In the genomic region with DNA sequence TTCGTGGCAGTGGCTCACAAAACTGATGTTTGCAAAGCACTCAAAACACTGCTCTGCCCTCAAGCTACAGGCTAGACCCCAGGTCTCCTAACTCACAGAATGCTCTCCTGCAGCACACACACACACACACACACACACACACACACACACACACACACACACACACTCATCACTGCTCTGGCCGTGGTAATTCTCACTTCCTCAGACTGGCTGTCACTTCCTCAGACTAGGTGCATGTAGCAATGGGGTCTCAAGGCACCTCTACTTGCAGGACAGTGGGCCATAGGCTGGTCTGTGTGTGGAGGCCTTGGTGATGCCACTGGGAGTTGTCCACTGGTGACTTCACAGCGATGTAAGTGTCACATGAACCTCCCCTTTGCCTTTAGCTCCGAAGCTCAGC, we compare ENCODE assay signal across 28 mouse cellular contexts. TPM values are rescaled to one million over a fixed set of nuclear protein-coding genes. Genes with fewer than 3 reads are reported as not detected.
A peak's percentile ranks its signal among the peaks of the same experiment; 100 is the strongest.
DNase-seq lines count a peak whose midpoint lies in the region; ATAC-seq and TF ChIP-seq lines count a peak whose summit lies in the region.
"Had no signal": no experiment of that assay in that cellular context is flagged by ENCODE, and none has a peak within 500 bp of the region (broad histone marks: within the 10 kb centered on the region; RNA-seq: fewer than 3 reads in every experiment).

No protein-coding gene starts in this region.

- TF ChIP-seq POLR2A in MEL (IDR thresholded peaks at IDR 0.05; ENCODE audit: control insufficient read depth in 1 of 2, insufficient read depth in 1 of 2, low read depth in 1 of 2, low read length in 2 of 2, poor library complexity in 1 of 2), result no peak
- no peak for TF ChIP-seq POLR2A in heart, adult 2 months (IDR thresholded peaks at IDR 0.05; ENCODE audit: insufficient read depth, low read depth, low read length)

- TF ChIP-seq CTCF in MEL (IDR thresholded peaks at IDR 0.05 in 2 of 3, conservative IDR thresholded peaks at IDR 0.05 in 1 of 3; ENCODE audit: control insufficient read depth in 1 of 3, insufficient read depth in 1 of 3, low read depth in 2 of 3, low read length in 3 of 3, poor library complexity in 1 of 3, severe bottlenecking in 1 of 3), result no peak
- TF ChIP-seq CTCF in heart, adult 2 months (IDR thresholded peaks at IDR 0.05), result no peak

- DNase-seq in A20 (ENCODE audit: low read depth, low spot score) (peak; percentile 78), MEL (ENCODE audit: low read depth, low spot score) (no peak)
- no peak for DNase-seq in heart, adult 2 months
- no peak for DNase-seq in left cerebral cortex, postnatal 4 days
- no peak for DNase-seq in kidney, postnatal 25 days
- DNase-seq: adrenal gland, postnatal 10 days; cerebellum, adult 9-10 months; cerebellum, postnatal 36 days; embryo, embryonic 11 days; gastrocnemius, adult 2 months; gastrocnemius, postnatal 36 days; heart, postnatal 14 days; kidney, adult 18-20 months; lung, adult 18-20 months; lung, postnatal 4 days; right cerebral cortex, postnatal 25 days; thymus, adult 2 months; thymus, postnatal 36 days had no signal

- H3K9ac ChIP-seq in MEL (ENCODE audit: control insufficient read depth, low read depth, low read length, poor library complexity, severe bottlenecking), result no peak overlapping the region
- no peak overlapping the region for H3K9ac ChIP-seq in liver, embryonic 16.5 days (ENCODE audit: low read depth, low read length)
- no peak overlapping the region for H3K9ac ChIP-seq in heart, adult 2 months (ENCODE audit: low read depth, low read length)
- H3K9ac ChIP-seq: embryonic facial prominence, embryonic 12.5 days; forebrain, embryonic 15.5 days; hindbrain, embryonic 15.5 days; limb, embryonic 12.5 days; midbrain, embryonic 15.5 days had no signal

- H3K4me1 ChIP-seq in MEL (ENCODE audit: control insufficient read depth in 1 of 2, insufficient read depth in 2 of 2, low read length in 2 of 2), result peaks cover 12 to 32% of the 10 kb centered on the region in 2 experiments
- peaks cover 14% of the 10 kb centered on the region for H3K4me1 ChIP-seq in liver, embryonic 16.5 days (ENCODE audit: control insufficient read depth, low read depth, low read length)
- no peaks in the 10 kb centered on the region for H3K4me1 ChIP-seq in heart, adult 2 months (ENCODE audit: control insufficient read depth, insufficient read depth, low read length)
- H3K4me1 ChIP-seq: embryonic facial prominence, embryonic 12.5 days; forebrain, embryonic 15.5 days; hindbrain, embryonic 10.5 days; hindbrain, embryonic 15.5 days; midbrain, embryonic 10.5 days; midbrain, embryonic 15.5 days had no signal

- ATAC-seq in liver, embryonic 16.5 days (ENCODE audit: low read depth), result peak; percentile 6; the same call in 1 of the 2 replicates
- ATAC-seq in monocyte, adult 5-6 weeks (replicated peaks; ENCODE audit: insufficient number of reproducible peaks, low FRiP score, low TSS enrichment, poor library complexity, severe bottlenecking), result 0 out of 2 replicates have a peak, but pooled peaks have one; percentile 40
- ATAC-seq: forebrain, embryonic 15.5 days; lung, postnatal 0 days; midbrain, embryonic 15.5 days had no signal

- no peaks in the 10 kb centered on the region for H3K9me3 ChIP-seq in MEL (replicated peaks; ENCODE audit: insufficient read depth, low read length)
- H3K9me3 ChIP-seq in liver, embryonic 16.5 days (replicated peaks; ENCODE audit: control insufficient read depth, low read length), result no peaks in the 10 kb centered on the region
- H3K9me3 ChIP-seq: embryonic facial prominence, embryonic 12.5 days; forebrain, embryonic 15.5 days; hindbrain, embryonic 10.5 days; hindbrain, embryonic 15.5 days; limb, embryonic 12.5 days; midbrain, embryonic 10.5 days; midbrain, embryonic 15.5 days had no signal

- intact Hi-C loops in heart, adult 2 months (cut with DNase I), result no loop called here
- intact Hi-C loops in left cerebral cortex, postnatal 4 days (cut with DNase I), result no loop called here

- H3K4me2 ChIP-seq in liver, embryonic 16.5 days (ENCODE audit: low read depth, low read length), result no peak overlapping the region
- H3K4me2 ChIP-seq: embryonic facial prominence, embryonic 12.5 days; forebrain, embryonic 15.5 days; hindbrain, embryonic 15.5 days; limb, embryonic 12.5 days; midbrain, embryonic 15.5 days had no signal

- TF ChIP-seq RAD21 in MEL (IDR thresholded peaks at IDR 0.05; ENCODE audit: low read depth, low read length), result no peak

- no peak overlapping the region for H3K4me3 ChIP-seq in MEL (ENCODE audit: control insufficient read depth in 1 of 2, insufficient read depth in 1 of 2, low read depth in 2 of 2, low read length in 2 of 2)
- no peak overlapping the region for H3K4me3 ChIP-seq in liver, embryonic 16.5 days (ENCODE audit: low read depth, low read length)
- H3K4me3 ChIP-seq in heart, adult 2 months, result no peak overlapping the region
- H3K4me3 ChIP-seq: embryonic facial prominence, embryonic 12.5 days; forebrain, embryonic 15.5 days; gastrocnemius, adult 2 months; hindbrain, embryonic 10.5 days; hindbrain, embryonic 15.5 days; limb, embryonic 12.5 days; midbrain, embryonic 10.5 days; midbrain, embryonic 15.5 days had no signal

- H3K27me3 ChIP-seq in MEL (ENCODE audit: control insufficient read depth in 1 of 2, insufficient read depth in 2 of 2, low read length in 2 of 2), result no peaks in the 10 kb centered on the region
- H3K27me3 ChIP-seq in liver, embryonic 16.5 days (ENCODE audit: control insufficient read depth, insufficient read depth, low read depth, low read length), result no peaks in the 10 kb centered on the region
- H3K27me3 ChIP-seq in heart, adult 2 months (ENCODE audit: control insufficient read depth, insufficient read depth, low read length), result no peaks in the 10 kb centered on the region
- H3K27me3 ChIP-seq: embryonic facial prominence, embryonic 12.5 days; forebrain, embryonic 15.5 days; hindbrain, embryonic 15.5 days; limb, embryonic 12.5 days; midbrain, embryonic 15.5 days had no signal

- no peaks in the 10 kb centered on the region for H3K79me2 ChIP-seq in MEL (ENCODE audit: control insufficient read depth, insufficient read depth, low read length, poor library complexity)
- H3K79me2 ChIP-seq in heart, adult 2 months (replicated peaks; ENCODE audit: control insufficient read depth, insufficient read depth, low read length), result no peaks in the 10 kb centered on the region

- peak overlapping the region; percentile 75; the same call in 1 of the 2 replicates for H3K27ac ChIP-seq in MEL (ENCODE audit: control insufficient read depth, low read depth, low read length)
- no peak overlapping the region; the same call in 1 of the 2 replicates for H3K27ac ChIP-seq in liver, embryonic 16.5 days (ENCODE audit: low read length)
- no peak overlapping the region for H3K27ac ChIP-seq in heart, adult 2 months
- H3K27ac ChIP-seq: embryonic facial prominence, embryonic 12.5 days; forebrain, embryonic 15.5 days; gastrocnemius, adult 2 months; hindbrain, embryonic 10.5 days; hindbrain, embryonic 15.5 days; limb, embryonic 12.5 days; midbrain, embryonic 10.5 days; midbrain, embryonic 15.5 days had no signal

- 52% methylated on average over 4 of the region's 4 CpGs for WGBS in liver, embryonic 16.5 days (ENCODE audit: insufficient replicate concordance)
- 63% methylated on average over 4 of the region's 4 CpGs for WGBS in heart, adult 2 months

- TF ChIP-seq EP300 in MEL (IDR thresholded peaks at IDR 0.05; ENCODE audit: low read depth in 1 of 2, low read length in 2 of 2), result no peak
- no peak for TF ChIP-seq EP300 in heart, adult 2 months (IDR thresholded peaks at IDR 0.05; ENCODE audit: insufficient read depth, low read depth, low read length)

- peaks cover 0 to 23% of the 10 kb centered on the region in 2 experiments; a peak in 2 of 4 replicates for H3K36me3 ChIP-seq in MEL (ENCODE audit: control insufficient read depth in 1 of 2, insufficient read depth in 2 of 2, low read length in 2 of 2)
- no peaks in the 10 kb centered on the region for H3K36me3 ChIP-seq in liver, embryonic 16.5 days (ENCODE audit: control insufficient read depth, insufficient read depth)
- H3K36me3 ChIP-seq in heart, adult 2 months (ENCODE audit: control insufficient read depth, insufficient read depth, low read length), result no peaks in the 10 kb centered on the region
- H3K36me3 ChIP-seq: embryonic facial prominence, embryonic 12.5 days; forebrain, embryonic 15.5 days; hindbrain, embryonic 10.5 days; hindbrain, embryonic 15.5 days; limb, embryonic 12.5 days; midbrain, embryonic 10.5 days; midbrain, embryonic 15.5 days had no signal

TF ChIP-seq in MEL, 35 proteins besides CTCF, POLR2A, EP300 and RAD21:
- TF ChIP-seq TCF12 (IDR thresholded peaks at IDR 0.05; ENCODE audit: low read depth, low read length) (no peak), E2F4 (IDR thresholded peaks at IDR 0.05; ENCODE audit: borderline replicate concordance, low read depth, low read length) (no peak)

RNA-seq across cellular contexts. Expression of gene Odc1, which starts 13.8 kb away (rescaled TPM):
- total RNA-seq in MEL (2012; rRNA removed), result 591 and 677 TPM in 2 replicates
- polyA plus RNA-seq in MEL (2012; ENCODE audit: insufficient read depth in 1 of 2, insufficient read length in 2 of 2, low read depth in 1 of 2, low replicate concordance in 2 of 2, missing spikeins in 1 of 2), result 100 to 1,000 TPM; 639 to 720 TPM
- polyA plus RNA-seq in liver, embryonic 16.5 days (2015; fragmentation: Nextera tagmentation; extraction: Ambion mirVana), result 301 and 303 TPM in 2 replicates
- total RNA-seq in monocyte, adult 5-6 weeks (2017), result 140 to 224 TPM (median 146 TPM) in 3 replicates
- total RNA-seq in heart, adult 2 months (2021), result 10 to 100 TPM; 72.2 to 74.4 TPM
- 52.7 and 76.5 TPM in 2 replicates for polyA plus RNA-seq in heart, adult 2 months (2012; rRNA removed)
- total RNA-seq in left cerebral cortex, postnatal 4 days (2021), result 100 to 1,000 TPM; 177 to 178 TPM
